Mouse (Mus musculus) liver, embryonic 14.5 days (tissue): ENCODE results near the gene Sval2. TPM values are rescaled to one million over a fixed set of nuclear protein-coding genes. Genes with fewer than 3 reads are reported as not detected.

Experiments
- ATAC-seq: fragments of 200-750 bp; cut with Nextera tagmentation; 2 replicates; pipeline ENCODE4 v1.8.0; 2017; ENCODE audit warnings: moderate number of reproducible peaks, mild to moderate bottlenecking, moderate library complexity; ENCODE audit not compliant: insufficient read depth
- DNase-seq, 3 experiments: peaks; one replicate each; pipeline ENCODE4 v3.0.0-alpha.2; 2012 to 2013; ENCODE audit warnings: low read depth in 3 of 3, low spot score in 3 of 3
- H3K27ac ChIP-seq: fragments of 300-500 bp; sonication (generic); 2 replicates; pipeline ENCODE4 v1.5.1; 2014; ENCODE audit warnings: moderate library complexity, mild to moderate bottlenecking, control low read depth, inconsistent platforms
- H3K27me3 ChIP-seq: fragments of 300-500 bp; sonication (generic); 2 replicates; pipeline ENCODE4 v1.6.1; 2014; ENCODE audit warnings: mild to moderate bottlenecking, low read length, moderate library complexity; ENCODE audit not compliant: control insufficient read depth, insufficient read depth
- H3K36me3 ChIP-seq: fragments of 300-500 bp; sonication (generic); replicated peaks from 2 replicates; pipeline ENCODE4 v1.6.1; 2014; ENCODE audit warnings: low read depth; ENCODE audit not compliant: control insufficient read depth, insufficient read depth
- H3K4me1 ChIP-seq, 2 experiments: fragments of 200-500 bp in 1 of 2; fragments of 300-500 bp in 1 of 2; sonication (generic) in 1 of 2; replicated peaks; 2 replicates each; pipeline ENCODE4 v1.6.1; 2012 to 2014; ENCODE audit warnings: antibody characterized with exemption in 1 of 2, inconsistent platforms in 1 of 2, low read length in 1 of 2; ENCODE audit not compliant: control insufficient read depth in 2 of 2, insufficient read depth in 2 of 2
- H3K4me2 ChIP-seq: fragments of 300-500 bp; sonication (generic); 2 replicates; pipeline ENCODE4 v1.6.1; 2014; ENCODE audit warnings: low read depth, mild to moderate bottlenecking, control low read depth, moderate library complexity
- H3K4me3 ChIP-seq, 2 experiments: fragments of 200-500 bp in 1 of 2; fragments of 300-500 bp in 1 of 2; sonication (generic) in 1 of 2; 2 replicates each; pipeline ENCODE4 v1.5.1; 2012 to 2014; ENCODE audit warnings: low read depth in 2 of 2, low read length in 2 of 2, mild to moderate bottlenecking in 2 of 2, control low read depth in 1 of 2, inconsistent platforms in 1 of 2, moderate library complexity in 1 of 2; ENCODE audit not compliant: insufficient read depth in 1 of 2
- H3K9ac ChIP-seq: fragments of 300-500 bp; sonication (generic); replicated peaks from 2 replicates; pipeline ENCODE4 v1.6.1; 2014; ENCODE audit warnings: mild to moderate bottlenecking, control low read depth, moderate library complexity
- H3K9me3 ChIP-seq: fragments of 300-500 bp; sonication (generic); 2 replicates; pipeline ENCODE4 v1.6.1; 2016; ENCODE audit warnings: low read length, mixed read lengths; ENCODE audit not compliant: control insufficient read depth
- CTCF ChIP-seq: IDR thresholded peaks from 2 replicates; pipeline ENCODE4 v1.5.1; 2016; ENCODE audit warnings: antibody characterized with exemption, low read depth, control low read depth
- EP300 ChIP-seq: IDR thresholded peaks from 2 replicates; pipeline ENCODE4 v1.6.1; 2016; ENCODE audit warnings: antibody characterized with exemption, low read depth
- WGBS: fragments of 180-500 bp; shearing (Covaris S2); extraction: QIAGEN DNeasy Blood & Tissue Kit; methylation state at CpG from one replicate; pipeline ENCODE4 v1.1.7; 2014; ENCODE audit not compliant: insufficient replicate concordance; 5-methylcytosine and 5-hydroxymethylcytosine counted together
- polyA plus RNA-seq, 2 experiments: library from polyadenylated mRNA; depleted of rRNA in 1 of 2; stranded (reverse) in 1 of 2; unstranded in 1 of 2; fragments of >200 nt; fragmentation: Nextera tagmentation in 1 of 2; extraction: Ambion mirVana in 1 of 2; gene quantifications; 2 replicates each; pipeline versions ENCODE4 v1.2.1 to v1.2.3; 2012 to 2014

Gene Sval2
- polyA plus RNA-seq, 2 experiments: not detected

- ATAC-seq (no peak), DNase-seq (no peak)
- no peaks in the 10 kb centered on the region for H3K36me3 ChIP-seq
- TF ChIP-seq CTCF (no peak), EP300 (no peak)
- no peaks in the 10 kb centered on the region for H3K27me3 ChIP-seq
- no peak overlapping the region for H3K9ac ChIP-seq
- 59% methylated on average over 5 of the region's 5 CpGs for WGBS
- H3K4me2 ChIP-seq: no peak overlapping the region
- no peak overlapping the region for H3K27ac ChIP-seq
- H3K4me1 ChIP-seq: no peaks in the 10 kb centered on the region
- H3K9me3 ChIP-seq: no peaks in the 10 kb centered on the region
- H3K4me3 ChIP-seq: no peak overlapping the region
Measured at GRCm38 (mm10) chr6:41911625-41912024, 58.8 kb downstream of the Sval2 start.

Other genes with a start within 250 kb of the Sval2 start
- 0.49 and 0.58 TPM in 2 replicates for gene Ephb6, start 247.5 kb upstream of the Sval2 start, polyA plus RNA-seq (2012; rRNA removed)
- 0.36 and 1.0 TPM in 2 replicates for gene Ephb6, start 247.5 kb upstream of the Sval2 start, polyA plus RNA-seq (2014; fragmentation: Nextera tagmentation; extraction: Ambion mirVana)
- gene Trpv6, start 216.6 kb upstream of the Sval2 start, polyA plus RNA-seq (2012; rRNA removed): 0.03 and 0.08 TPM in 2 replicates
- not detected in 2 replicates for gene Trpv6, start 216.6 kb upstream of the Sval2 start, polyA plus RNA-seq (2014; fragmentation: Nextera tagmentation; extraction: Ambion mirVana)
- gene Trpv5, start 172.2 kb upstream of the Sval2 start, polyA plus RNA-seq (2012; rRNA removed): 0.27 and 0.31 TPM in 2 replicates
- gene Trpv5, start 172.2 kb upstream of the Sval2 start, polyA plus RNA-seq (2014; fragmentation: Nextera tagmentation; extraction: Ambion mirVana): 0.05 and 0.11 TPM in 2 replicates
- gene Llcfc1, start 168.6 kb upstream of the Sval2 start, polyA plus RNA-seq (2012; rRNA removed): not detected in 2 replicates
- gene Llcfc1, start 168.6 kb upstream of the Sval2 start, polyA plus RNA-seq (2014; fragmentation: Nextera tagmentation; extraction: Ambion mirVana): not detected in 2 replicates
- gene Kel, start 148.7 kb upstream of the Sval2 start, polyA plus RNA-seq (2012; rRNA removed): 236 and 313 TPM in 2 replicates
- gene Kel, start 148.7 kb upstream of the Sval2 start, polyA plus RNA-seq (2014; fragmentation: Nextera tagmentation; extraction: Ambion mirVana): 221 and 240 TPM in 2 replicates
- gene Olfr459, start 77.8 kb upstream of the Sval2 start, polyA plus RNA-seq (2012; rRNA removed): not detected in 2 replicates
- not detected in 2 replicates for gene Olfr459, start 77.8 kb upstream of the Sval2 start, polyA plus RNA-seq (2014; fragmentation: Nextera tagmentation; extraction: Ambion mirVana)
- not detected in 2 replicates for gene Pip, start 5.5 kb upstream of the Sval2 start, polyA plus RNA-seq (2012; rRNA removed)
- not detected in 2 replicates for gene Pip, start 5.5 kb upstream of the Sval2 start, polyA plus RNA-seq (2014; fragmentation: Nextera tagmentation; extraction: Ambion mirVana)
- gene Sval1, start 98.6 kb downstream of the Sval2 start, polyA plus RNA-seq (2012; rRNA removed): not detected in 2 replicates
- not detected in 2 replicates for gene Sval1, start 98.6 kb downstream of the Sval2 start, polyA plus RNA-seq (2014; fragmentation: Nextera tagmentation; extraction: Ambion mirVana)
- not detected in 2 replicates for gene Sval3, start 115.2 kb downstream of the Sval2 start, polyA plus RNA-seq (2012; rRNA removed)
- gene Sval3, start 115.2 kb downstream of the Sval2 start, polyA plus RNA-seq (2014; fragmentation: Nextera tagmentation; extraction: Ambion mirVana): not detected in 2 replicates
- gene Sva, start 185.4 kb downstream of the Sval2 start, polyA plus RNA-seq (2012; rRNA removed): not detected in 2 replicates
- not detected in 2 replicates for gene Sva, start 185.4 kb downstream of the Sval2 start, polyA plus RNA-seq (2014; fragmentation: Nextera tagmentation; extraction: Ambion mirVana)